10 mouse cellular contexts compared by ENCODE assay signal in the genomic region with DNA sequence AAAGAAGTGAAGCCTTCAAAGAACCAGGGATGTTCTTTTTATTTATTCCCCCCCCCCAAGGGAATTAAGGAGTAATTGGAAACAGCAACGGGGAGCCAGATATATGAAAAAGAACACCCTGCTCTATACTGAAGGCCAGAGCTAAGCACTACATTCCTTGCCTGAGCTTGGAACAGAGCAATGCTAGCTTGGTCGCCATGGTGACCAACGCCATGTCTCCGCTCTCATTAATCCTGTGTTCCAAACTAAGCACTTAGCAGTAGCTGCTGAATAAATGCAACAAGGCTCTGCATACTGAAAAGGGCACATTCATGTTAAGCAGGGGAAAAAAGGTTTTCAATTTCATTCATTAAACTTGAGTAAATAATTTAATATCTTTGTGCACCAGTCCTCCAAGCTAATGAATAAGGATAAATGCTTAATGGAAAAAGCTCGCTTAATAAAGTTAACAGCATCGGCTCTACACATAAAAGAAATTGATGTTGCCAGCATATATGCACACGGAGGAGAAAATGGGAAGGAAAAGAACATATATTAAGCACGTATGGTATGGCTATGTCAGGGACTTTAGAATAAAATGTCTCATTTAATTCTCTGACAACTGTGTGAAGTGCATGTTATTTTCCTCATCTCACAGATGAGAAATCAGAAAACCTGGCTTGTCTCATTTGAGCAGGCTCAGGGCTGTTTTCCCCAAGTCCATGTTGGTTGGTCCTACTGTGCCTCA. TPM values are rescaled to one million over a fixed set of nuclear protein-coding genes. Genes with fewer than 3 reads are reported as not detected.
DNase-seq lines count a peak whose midpoint lies in the region; ATAC-seq and TF ChIP-seq lines count a peak whose summit lies in the region.
"Had no signal": no experiment of that assay in that cellular context is flagged by ENCODE, and none has a peak within 500 bp of the region (broad histone marks: within the 10 kb centered on the region; RNA-seq: fewer than 3 reads in every experiment).

No protein-coding gene starts in this region.

- peak; percentile 71; the same call in 1 of the 2 replicates for ATAC-seq in kidney, embryonic 16.5 days (ENCODE audit: low FRiP score, low TSS enrichment)
- ATAC-seq in neural tube, embryonic 14.5 days (ENCODE audit: low read depth): peak; percentile 94
- ATAC-seq in heart, embryonic 12.5 days (ENCODE audit: insufficient number of reproducible peaks, low FRiP score): no peak

- H3K4me3 ChIP-seq in kidney, embryonic 16.5 days (ENCODE audit: low read length): no peak overlapping the region
- no peak overlapping the region for H3K4me3 ChIP-seq in layer of hippocampus, adult 2 months
- no peak overlapping the region for H3K4me3 ChIP-seq in neural tube, embryonic 14.5 days (ENCODE audit: low read depth, low read length)
- no peak overlapping the region for H3K4me3 ChIP-seq in heart, embryonic 12.5 days

- TF ChIP-seq CTCF in layer of hippocampus, adult 2 months (conservative IDR thresholded peaks at IDR 0.05): no peak

- no peak overlapping the region for H3K9ac ChIP-seq in kidney, embryonic 16.5 days (replicated peaks; ENCODE audit: low read length)
- H3K9ac ChIP-seq in neural tube, embryonic 14.5 days (replicated peaks; ENCODE audit: low read depth, low read length): no peak overlapping the region
- H3K9ac ChIP-seq in heart, embryonic 12.5 days: no peak overlapping the region

- H3K4me1 ChIP-seq in kidney, embryonic 16.5 days (ENCODE audit: insufficient read depth, low read length): no peaks in the 10 kb centered on the region
- peaks cover 9% of the 10 kb centered on the region for H3K4me1 ChIP-seq in neural tube, embryonic 14.5 days (ENCODE audit: control insufficient read depth, insufficient read depth, low read length)
- peaks cover 15% of the 10 kb centered on the region for H3K4me1 ChIP-seq in heart, embryonic 12.5 days (replicated peaks)

- H3K4me2 ChIP-seq in kidney, embryonic 16.5 days (replicated peaks; ENCODE audit: low read depth, low read length): no peak overlapping the region
- no peak overlapping the region for H3K4me2 ChIP-seq in neural tube, embryonic 14.5 days (ENCODE audit: low read depth, low read length)
- H3K4me2 ChIP-seq in heart, embryonic 12.5 days: no peak overlapping the region

- no peak for DNase-seq in kidney, adult 18-20 months
- peak; percentile 60 for DNase-seq in embryo, embryonic 9.5 days (ENCODE audit: extremely low spot score)
- DNase-seq in layer of hippocampus, adult 2 months (ENCODE audit: low spot score in 2 of 2): peak; percentile 34 to 61
- no peak for DNase-seq in adrenal gland, postnatal 14 days
- no peak for DNase-seq in lung, postnatal 36 days

- H3K27ac ChIP-seq in kidney, embryonic 16.5 days (ENCODE audit: low read length): no peak overlapping the region
- peak overlapping the region; percentile 68 for H3K27ac ChIP-seq in layer of hippocampus, adult 2 months
- H3K27ac ChIP-seq in neural tube, embryonic 14.5 days (ENCODE audit: low read depth, low read length): no peak overlapping the region
- no peak overlapping the region for H3K27ac ChIP-seq in heart, embryonic 12.5 days (ENCODE audit: poor library complexity, severe bottlenecking)

- no peaks in the 10 kb centered on the region for H3K36me3 ChIP-seq in kidney, embryonic 16.5 days (ENCODE audit: insufficient read depth, low read length)
- H3K36me3 ChIP-seq in neural tube, embryonic 14.5 days (ENCODE audit: control insufficient read depth, insufficient read depth, low read length): no peaks in the 10 kb centered on the region
- H3K36me3 ChIP-seq in heart, embryonic 12.5 days: no peaks in the 10 kb centered on the region

- no peaks in the 10 kb centered on the region for H3K9me3 ChIP-seq in kidney, embryonic 16.5 days (ENCODE audit: low read length)
- H3K9me3 ChIP-seq in neural tube, embryonic 14.5 days (ENCODE audit: control insufficient read depth, low read length): no peaks in the 10 kb centered on the region
- H3K9me3 ChIP-seq in heart, embryonic 12.5 days (replicated peaks): no peaks in the 10 kb centered on the region

- H3K27me3 ChIP-seq in kidney, embryonic 16.5 days (ENCODE audit: insufficient read depth, low read length): no peaks in the 10 kb centered on the region
- no peaks in the 10 kb centered on the region for H3K27me3 ChIP-seq in neural tube, embryonic 14.5 days (ENCODE audit: control insufficient read depth, insufficient read depth, low read length)
- H3K27me3 ChIP-seq in heart, embryonic 12.5 days (replicated peaks): no peaks in the 10 kb centered on the region

- WGBS in kidney, embryonic 16.5 days: 63% methylated on average over 8 of the region's 8 CpGs
- WGBS in neural tube, embryonic 14.5 days: 17% methylated on average over 8 of the region's 8 CpGs
- 63% methylated on average over 8 of the region's 8 CpGs for WGBS in heart, embryonic 12.5 days

RNA-seq across cellular contexts. Expression of a gene that starts 25.4 kb away (rescaled TPM):
- polyA plus RNA-seq in kidney, embryonic 16.5 days (2015; fragmentation: Nextera tagmentation; extraction: Ambion mirVana): 23.0 and 23.4 TPM in 2 replicates
- total RNA-seq in layer of hippocampus, adult 2 months (2021): under 1 TPM; 0.22 to 0.36 TPM
- 6.7 and 10.3 TPM in 2 replicates for polyA plus RNA-seq in neural tube, embryonic 14.5 days (2014; fragmentation: Nextera tagmentation; extraction: Ambion mirVana)
- 50.5 and 52.7 TPM in 2 replicates for polyA plus RNA-seq in heart, embryonic 12.5 days (2016; fragmentation: Nextera tagmentation; extraction: Ambion mirVana)
- total RNA-seq in adrenal gland, postnatal 14 days (2021): 5.3 and 5.7 TPM in 2 replicates
- total RNA-seq: common myeloid progenitor, adult 5-6 weeks; neutrophil, adult 5-6 weeks had no signal

Comparison
In these comparisons a context has a peak if more than half of its experiments do, and no peak if none do; other contexts are left out.
1. DNase-seq: peak in embryo, embryonic 9.5 days (single experiment) and layer of hippocampus, adult 2 months (2 of 2); none in kidney, adult 18-20 months (single experiment), adrenal gland, postnatal 14 days (single experiment) and lung, postnatal 36 days (single experiment).